Mouse (Mus musculus): ENCODE data around the gene Gm20538. TPM values are rescaled to one million over a fixed set of nuclear protein-coding genes. Genes with fewer than 3 reads are reported as not detected.

Gene Gm20538
- total RNA-seq, 2 experiments from 2014 or later = not detected

- no peak for DNase-seq
- intact Hi-C loops (cut with DNase I) = no loop called here
Observed at GRCm38 (mm10) chr19:44537416-44537815, 15.2 kb downstream of the Gm20538 start.

GRCm38 (mm10) chr19:44535376-44535775 is 17.3 kb downstream of the Gm20538 start:
- DNase-seq = no peak
- intact Hi-C loops (cut with DNase I) = no loop called here

DNA sequence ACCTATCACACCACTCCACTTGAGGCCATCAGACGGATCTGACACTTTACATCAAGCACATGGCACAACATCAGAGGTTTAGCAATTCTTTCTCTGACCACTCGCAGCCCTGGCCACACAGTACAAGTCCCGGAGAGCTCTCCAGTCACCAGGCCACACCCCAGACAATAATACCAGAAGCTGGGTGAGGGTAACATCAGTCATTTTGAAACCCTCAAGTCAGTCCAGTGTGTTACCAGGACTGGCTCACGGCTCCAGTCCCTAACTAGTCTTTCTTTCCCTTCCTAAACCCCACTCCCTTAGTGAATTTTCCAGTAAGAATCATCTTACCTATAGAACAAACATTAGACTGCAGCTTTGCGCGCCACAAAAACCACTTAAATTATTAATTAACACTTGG is 22.6 kb downstream of the Gm20538 start:
- no peak for DNase-seq
- intact Hi-C loops (cut with DNase I) = no loop called here

- intact Hi-C loops (cut with DNase I) = no loop called here
- DNase-seq = no peak
Observed at GRCm38 (mm10) chr19:44525551-44526205, 27.0 kb downstream of the Gm20538 start.

GRCm38 (mm10) chr19:44519152-44519551 is 33.5 kb downstream of the Gm20538 start:
- intact Hi-C loops (cut with DNase I) = no loop called here
- DNase-seq = peak; percentile 35

DNA sequence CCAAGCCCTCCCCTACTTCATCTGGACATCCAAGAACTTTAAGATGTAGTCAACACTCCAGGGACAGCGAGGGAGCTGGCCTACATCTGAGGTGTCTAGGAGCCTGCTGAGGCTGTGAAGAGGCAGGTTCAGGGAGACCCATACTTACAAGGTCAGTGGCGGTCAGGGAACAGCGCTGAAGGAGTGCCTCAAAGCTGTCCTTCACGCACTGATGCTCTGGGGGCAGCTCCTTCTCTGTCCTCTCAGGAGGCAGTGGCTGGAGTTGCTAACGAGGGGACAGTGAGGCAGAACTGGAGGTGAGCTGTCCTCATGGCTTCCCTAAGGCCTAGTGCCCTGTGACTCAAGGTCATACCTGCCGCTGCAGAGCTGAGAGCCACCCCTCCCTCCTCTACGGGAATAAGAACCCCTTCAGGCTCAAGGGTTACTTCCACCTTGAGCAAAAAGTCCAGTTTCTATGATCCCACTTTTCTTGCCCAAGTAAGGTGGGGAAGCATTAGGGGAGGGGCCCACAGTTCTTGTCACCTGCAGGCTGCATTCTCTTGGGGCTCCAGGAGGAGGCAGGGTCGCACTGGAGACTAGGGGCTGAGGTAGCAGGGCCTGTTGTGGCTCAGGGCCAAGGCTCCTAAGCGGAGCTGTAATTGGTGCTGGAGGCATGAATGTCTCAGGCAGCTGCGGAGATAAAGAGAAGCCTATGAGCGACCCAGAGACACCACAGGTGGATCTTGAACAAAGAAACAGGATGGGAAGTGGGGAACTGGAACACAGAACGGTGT is 34.4 kb downstream of the Gm20538 start:
- intact Hi-C loops (cut with DNase I) = no loop called here
- DNase-seq = peak; percentile 30

DNA sequence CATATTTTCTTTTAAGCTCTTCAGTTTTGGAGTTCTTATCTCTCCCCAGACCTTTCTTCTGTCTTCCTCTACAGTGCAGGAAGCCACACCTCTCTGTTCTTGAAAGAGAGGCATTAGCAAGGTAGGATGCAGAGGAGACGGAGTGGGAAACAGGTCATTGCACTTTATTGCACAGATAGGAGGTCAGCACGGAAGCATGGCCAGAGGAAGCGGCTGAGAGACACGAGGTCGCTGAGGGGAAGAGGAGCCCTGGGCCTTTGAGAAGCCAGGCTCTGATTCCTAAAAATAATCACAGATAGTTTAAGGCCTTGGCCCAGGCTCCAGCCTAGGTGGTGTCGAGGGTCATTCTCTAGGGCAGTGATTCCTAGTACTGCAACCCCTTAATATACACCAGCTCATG is 36.9 kb downstream of the Gm20538 start:
- no peak for DNase-seq
- intact Hi-C loops (cut with DNase I) = no loop called here

DNA sequence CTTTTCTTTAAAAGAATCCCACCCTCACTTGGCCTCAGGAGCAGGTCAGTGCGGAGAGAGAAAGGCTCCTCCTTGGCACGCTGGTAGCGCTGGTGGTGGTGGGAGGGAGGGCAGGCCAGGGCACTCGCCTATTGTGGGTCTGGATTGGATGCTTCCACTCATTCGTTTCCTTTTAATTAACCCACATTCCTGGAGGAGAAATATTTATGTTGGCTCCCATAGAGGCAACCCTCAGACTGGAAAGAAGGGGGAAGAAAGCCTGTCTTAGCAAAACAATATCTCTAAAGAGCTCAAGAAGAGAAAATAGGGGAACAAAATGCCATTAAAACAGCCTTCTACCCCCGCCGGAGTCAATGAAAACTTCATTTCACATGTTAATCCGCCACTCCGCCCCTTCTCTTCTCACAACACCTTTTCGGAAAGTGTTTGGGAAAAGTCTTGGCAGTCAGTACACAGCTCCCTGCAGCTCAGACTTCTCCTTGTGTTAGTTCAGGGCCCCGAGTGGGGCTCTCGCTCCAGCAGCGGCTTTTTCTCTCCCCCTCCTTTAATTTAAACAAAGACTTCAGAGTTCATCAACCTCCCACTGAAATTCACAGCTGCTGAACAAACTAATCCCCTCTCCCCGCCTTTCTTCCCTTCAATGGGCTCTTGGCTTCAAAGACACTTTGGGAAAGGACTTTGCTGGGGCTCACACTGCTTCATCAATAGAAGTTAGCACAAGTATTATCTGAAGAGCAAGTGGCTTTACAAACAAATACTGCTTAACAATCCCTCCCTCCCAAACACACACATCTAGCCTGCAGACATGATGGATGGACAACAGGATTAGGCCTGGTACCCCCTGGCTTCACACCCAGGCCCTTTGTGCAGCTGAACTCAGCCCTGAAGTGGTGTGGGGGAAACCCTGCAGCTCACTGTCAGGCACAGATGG is 37.8 kb downstream of the Gm20538 start:
- intact Hi-C loops (cut with DNase I) = no loop called here
- DNase-seq = no peak

- DNase-seq = no peak
- intact Hi-C loops (cut with DNase I) = no loop called here
Observed at GRCm38 (mm10) chr19:44513921-44514482, 38.6 kb downstream of the Gm20538 start.

GRCm38 (mm10) chr19:44513054-44513833 is 39.4 kb downstream of the Gm20538 start:
- intact Hi-C loops (cut with DNase I) = no loop called here

GRCm38 (mm10) chr19:44512601-44513000 is 40.0 kb downstream of the Gm20538 start:
- intact Hi-C loops (cut with DNase I) = no loop called here
- DNase-seq = no peak

More at GRCm38 (mm10) chr19:44513054-44513833, 39.4 kb downstream of the Gm20538 start:
- DNase-seq = no peak

GRCm38 (mm10) chr19:44511451-44512231 is 41.0 kb downstream of the Gm20538 start:
- intact Hi-C loops (cut with DNase I) = no loop called here
- DNase-seq = peak; percentile 18

GRCm38 (mm10) chr19:44510534-44511175 is 42.0 kb downstream of the Gm20538 start:
- intact Hi-C loops (cut with DNase I) = no loop called here

DNA sequence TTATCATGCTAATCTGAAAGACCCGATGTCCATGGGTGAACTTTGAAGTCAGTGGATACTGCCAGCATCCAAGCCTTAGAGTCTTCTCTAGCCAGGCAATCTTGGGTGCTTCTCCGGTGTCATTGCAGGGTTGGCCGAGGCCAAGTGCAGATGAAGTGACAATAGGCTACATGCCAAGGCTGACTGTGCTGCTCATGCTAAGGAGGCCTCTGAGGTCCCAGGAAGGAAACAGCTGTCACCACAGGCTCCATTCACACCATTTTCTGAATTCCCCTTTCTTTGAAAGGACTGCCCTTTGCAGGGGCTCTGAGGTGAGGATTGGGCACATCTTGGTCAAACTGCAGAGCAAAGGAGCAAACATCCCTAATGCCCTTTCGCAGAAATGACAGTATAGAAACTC is 49.9 kb downstream of the Gm20538 start:
- no peak for DNase-seq
- intact Hi-C loops (cut with DNase I) = no loop called here

More at GRCm38 (mm10) chr19:44510534-44511175, 42.0 kb downstream of the Gm20538 start:
- DNase-seq = no peak

GRCm38 (mm10) chr19:44501925-44502324 is 50.7 kb downstream of the Gm20538 start:
- no peak for DNase-seq
- intact Hi-C loops (cut with DNase I) = no loop called here

GRCm38 (mm10) chr19:44500240-44500639 is 52.4 kb downstream of the Gm20538 start:
- intact Hi-C loops (cut with DNase I) = no loop called here

DNA sequence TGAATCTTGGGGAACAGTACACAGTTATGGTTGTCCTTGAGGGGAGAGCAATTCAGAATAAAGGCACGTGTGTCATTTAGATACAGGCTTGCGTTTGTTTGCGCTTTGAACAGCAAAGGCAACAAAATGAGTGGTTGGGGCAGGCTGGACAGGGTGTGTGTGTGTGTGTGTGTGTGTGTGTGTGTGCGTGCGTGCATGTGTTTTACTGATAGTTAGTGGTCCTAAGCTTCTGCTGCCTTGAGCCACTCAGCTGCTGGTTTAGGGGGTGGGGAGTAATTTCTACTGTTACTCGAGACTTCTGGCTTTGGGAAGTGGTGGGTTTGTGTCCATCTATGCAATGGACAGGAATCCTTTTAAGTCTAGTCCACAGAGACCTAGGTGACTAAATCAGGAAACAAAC is 53.7 kb downstream of the Gm20538 start:
- DNase-seq = no peak
- intact Hi-C loops (cut with DNase I) = no loop called here

More at GRCm38 (mm10) chr19:44500240-44500639, 52.4 kb downstream of the Gm20538 start:
- DNase-seq = no peak

DNA sequence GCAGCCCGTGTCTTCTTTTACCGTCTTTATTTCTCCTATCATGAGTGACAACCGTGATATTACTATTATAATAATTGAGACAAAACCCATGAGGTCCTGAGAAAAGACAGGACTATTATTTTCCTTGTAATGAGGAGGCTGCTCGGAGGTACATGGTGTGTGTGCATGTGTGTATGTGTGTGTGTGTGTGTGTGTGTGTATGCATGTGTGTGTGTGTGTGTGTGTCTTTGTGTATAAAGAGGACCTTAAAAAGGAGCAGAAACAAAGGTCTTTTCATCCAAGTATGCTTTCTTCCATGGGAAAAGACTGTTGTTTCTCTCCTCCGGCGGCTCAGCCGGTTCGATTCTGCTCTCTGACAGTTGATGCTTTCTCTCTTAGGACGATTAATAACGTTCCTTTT is 55.7 kb downstream of the Gm20538 start:
- DNase-seq = no peak
- intact Hi-C loops (cut with DNase I) = no loop called here

DNA sequence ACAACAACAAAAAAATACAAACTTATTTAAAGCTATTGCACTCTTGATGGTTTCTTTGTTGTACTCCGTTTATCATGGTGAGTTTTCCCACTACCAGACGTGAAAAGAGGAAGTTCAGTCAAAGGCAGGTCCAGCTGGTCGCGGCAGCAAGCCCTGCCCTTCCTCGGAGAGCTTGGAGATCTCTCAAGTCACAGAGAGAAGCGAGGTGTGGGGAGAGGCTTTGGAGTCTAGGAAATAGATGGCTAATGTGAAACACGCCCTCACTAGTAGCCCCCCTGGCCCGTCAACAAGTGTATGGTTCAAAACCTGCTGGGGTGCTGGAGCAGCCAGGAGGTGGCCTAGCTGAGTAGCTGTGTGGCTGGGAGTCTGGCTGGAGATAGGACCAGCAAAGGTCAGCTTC is 56.1 kb downstream of the Gm20538 start:
- DNase-seq = no peak
- intact Hi-C loops (cut with DNase I) = no loop called here

Measured in left cerebral cortex, postnatal 4 days (tissue).